Mouse (Mus musculus) myocyte (in vitro differentiated cells): ENCODE data around the gene Arpc5.

Experiments
- CEBPB ChIP-seq: IDR thresholded peaks from 2 replicates; pipeline ENCODE4 v1.6.1; 2011; ENCODE audit warnings: mild to moderate bottlenecking, moderate library complexity; ENCODE audit not compliant: poor library complexity, insufficient read depth, severe bottlenecking
- E2F4 ChIP-seq: IDR thresholded peaks from one replicate; pipeline ENCODE4 v1.6.1; 2011; ENCODE audit warnings: mild to moderate bottlenecking, control low read depth, moderate library complexity; ENCODE audit not compliant: insufficient read depth
- MAX ChIP-seq: IDR thresholded peaks from one replicate; pipeline ENCODE4 v1.6.1; 2011; ENCODE audit warnings: low read depth, mild to moderate bottlenecking, control low read depth
- MYOD1 ChIP-seq, 3 experiments: IDR thresholded peaks; one replicate each; pipeline ENCODE4 v1.6.1; 2011; ENCODE audit warnings: control low read depth in 2 of 3, low read depth in 2 of 3, mild to moderate bottlenecking in 2 of 3, moderate library complexity in 1 of 3; ENCODE audit not compliant: insufficient read length in 2 of 3, control insufficient read depth in 1 of 3
- MYOG ChIP-seq, 3 experiments: IDR thresholded peaks; one replicate each; pipeline ENCODE4 v1.6.1; 2011; ENCODE audit warnings: control low read depth in 2 of 3, low read depth in 2 of 3, mild to moderate bottlenecking in 2 of 3; ENCODE audit not compliant: insufficient read length in 2 of 3, control insufficient read depth in 1 of 3, insufficient read depth in 1 of 3
- POLR2A ChIP-seq: IDR thresholded peaks from one replicate; pipeline ENCODE4 v1.6.1; 2011; ENCODE audit warnings: low read depth, mild to moderate bottlenecking, control low read depth, moderate library complexity; ENCODE audit not compliant: insufficient read length
- POLR2AphosphoS2 ChIP-seq: IDR thresholded peaks from one replicate; pipeline ENCODE4 v1.6.1; 2011; ENCODE audit warnings: low read depth, control low read depth; ENCODE audit not compliant: insufficient read length
- REST ChIP-seq: IDR thresholded peaks from one replicate; pipeline ENCODE4 v1.6.1; 2011; ENCODE audit warnings: mild to moderate bottlenecking, control low read depth, moderate library complexity; ENCODE audit not compliant: insufficient read depth, insufficient read length
- SRF ChIP-seq: IDR thresholded peaks from one replicate; pipeline ENCODE4 v1.6.1; 2011; ENCODE audit warnings: low read depth; ENCODE audit not compliant: control insufficient read depth, insufficient read length
- TCF12 ChIP-seq: IDR thresholded peaks from one replicate; pipeline ENCODE4 v1.6.1; 2011; ENCODE audit warnings: mild to moderate bottlenecking, control low read depth; ENCODE audit not compliant: poor library complexity, insufficient read depth, severe bottlenecking
- TCF3 ChIP-seq: IDR thresholded peaks from one replicate; pipeline ENCODE4 v1.6.1; 2011; ENCODE audit warnings: low read depth, control low read depth; ENCODE audit not compliant: insufficient read length
- USF1 ChIP-seq: IDR thresholded peaks from one replicate; pipeline ENCODE4 v1.6.1; 2011; ENCODE audit warnings: low read depth, mild to moderate bottlenecking, control low read depth, moderate library complexity

DNA sequence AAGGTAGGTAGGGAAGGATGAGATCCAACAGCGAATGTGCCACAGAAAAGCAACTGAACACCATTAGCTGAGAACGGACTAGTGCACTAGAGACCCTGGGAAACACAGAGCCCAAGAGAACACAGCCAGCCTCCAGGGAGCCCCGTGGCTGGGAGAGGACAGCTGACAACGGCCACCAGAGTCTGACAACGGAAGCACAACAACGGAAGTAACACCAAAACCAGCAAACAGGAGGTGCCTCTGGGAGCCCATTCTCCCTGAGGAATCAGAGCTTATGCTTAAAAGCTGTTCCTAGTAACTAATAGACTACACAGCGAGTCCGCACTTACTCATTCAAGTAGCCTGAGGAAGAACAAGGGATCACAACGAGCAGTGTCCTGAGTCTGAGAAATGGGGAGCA lies 17.1 kb upstream of the Arpc5 start:
- no peak for TF ChIP-seq MAX
- TF ChIP-seq POLR2A = no peak
- no peak for TF ChIP-seq TCF3
- no peak for TF ChIP-seq REST
- no peak for TF ChIP-seq MYOG (IDR thresholded peaks at IDR 0.05; ENCODE audit: control insufficient read depth in 1 of 3, insufficient read depth in 1 of 3, insufficient read length in 2 of 3, low read depth in 2 of 3)
- TF ChIP-seq POLR2AphosphoS2 = no peak
- no peak for TF ChIP-seq USF1
- TF ChIP-seq TCF12 = no peak
- TF ChIP-seq CEBPB = no peak
- no peak for TF ChIP-seq MYOD1 (IDR thresholded peaks at IDR 0.05; ENCODE audit: control insufficient read depth in 1 of 3, insufficient read length in 2 of 3, low read depth in 2 of 3)
- no peak for TF ChIP-seq E2F4
- no peak for TF ChIP-seq SRF
